Comparison of ENCODE assay signal across 8 mouse cellular contexts in the genomic region with DNA sequence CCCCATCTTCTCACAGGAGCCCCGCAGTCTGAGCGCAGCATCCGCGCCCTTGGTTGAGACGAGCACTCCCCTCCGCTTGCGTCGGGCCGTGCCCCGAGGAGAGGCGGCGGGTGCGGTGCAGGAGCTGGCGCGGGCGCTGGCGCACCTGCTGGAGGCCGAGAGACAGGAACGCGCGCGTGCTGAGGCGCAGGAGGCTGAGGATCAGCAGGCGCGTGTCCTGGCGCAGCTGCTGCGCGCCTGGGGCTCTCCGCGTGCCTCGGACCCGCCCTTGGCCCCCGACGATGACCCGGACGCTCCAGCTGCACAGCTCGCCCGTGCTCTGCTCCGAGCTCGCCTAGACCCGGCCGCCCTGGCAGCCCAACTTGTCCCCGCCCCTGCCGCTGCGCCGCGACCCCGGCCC. TPM values are rescaled to one million over a fixed set of nuclear protein-coding genes. Genes with fewer than 3 reads are reported as not detected.
DNase-seq lines count a peak whose midpoint lies in the region; ATAC-seq lines count a peak whose summit lies in the region.

No protein-coding gene starts in this region.

- DNase-seq in kidney, postnatal 25 days, result no peak
- DNase-seq in cerebellum, postnatal 25 days, result peak; percentile 42 to 63
- no peak for DNase-seq in T-cell, adult 2 months (ENCODE audit: low spot score)
- no peak for DNase-seq in spleen, adult 12 weeks (ENCODE audit: low spot score)
- no peak for DNase-seq in B cell, adult 2 months

- H3K4me3 ChIP-seq in kidney, embryonic 15.5 days (replicated peaks), result peak overlapping the region; percentile 30
- H3K4me3 ChIP-seq in midbrain, embryonic 12.5 days, result peak overlapping the region; percentile 46

- no peak for ATAC-seq in kidney, embryonic 15.5 days (replicated peaks; ENCODE audit: low FRiP score)
- 0 out of 2 replicates have a peak, but pooled peaks have one; percentile 17 for ATAC-seq in granulocyte monocyte progenitor cell, adult 5-6 weeks (replicated peaks; ENCODE audit: poor library complexity, severe bottlenecking)
- ATAC-seq in midbrain, embryonic 12.5 days (ENCODE audit: low FRiP score, low read depth), result peak; percentile 10; the same call in 1 of the 2 replicates

- H3K4me2 ChIP-seq in kidney, embryonic 15.5 days, result peak overlapping the region; percentile 55
- H3K4me2 ChIP-seq in midbrain, embryonic 12.5 days (replicated peaks), result peak overlapping the region; percentile 57

- no peak overlapping the region for H3K9ac ChIP-seq in kidney, embryonic 15.5 days
- H3K9ac ChIP-seq in midbrain, embryonic 12.5 days (replicated peaks), result peak overlapping the region; percentile 51

- H3K27ac ChIP-seq in kidney, embryonic 15.5 days, result no peak overlapping the region
- 0 out of 2 replicates have a peak overlapping the region, but pooled peaks have one; percentile 20 for H3K27ac ChIP-seq in midbrain, embryonic 12.5 days (replicated peaks)

- H3K27me3 ChIP-seq in kidney, embryonic 15.5 days, result peaks cover 83% of the 10 kb centered on the region
- H3K27me3 ChIP-seq in midbrain, embryonic 12.5 days, result peaks cover 43% of the 10 kb centered on the region

- H3K9me3 ChIP-seq in kidney, embryonic 15.5 days (replicated peaks), result no peaks in the 10 kb centered on the region
- H3K9me3 ChIP-seq in midbrain, embryonic 12.5 days, result no peaks in the 10 kb centered on the region

- H3K36me3 ChIP-seq in kidney, embryonic 15.5 days, result no peaks in the 10 kb centered on the region
- no peaks in the 10 kb centered on the region for H3K36me3 ChIP-seq in midbrain, embryonic 12.5 days

- 13% methylated on average over 48 of the region's 48 CpGs for WGBS in kidney, embryonic 15.5 days
- WGBS in midbrain, embryonic 12.5 days, result 21% methylated on average over 40 of the region's 48 CpGs

- H3K4me1 ChIP-seq in kidney, embryonic 15.5 days, result peaks cover 6% of the 10 kb centered on the region; the same call in 1 of the 2 replicates
- H3K4me1 ChIP-seq in midbrain, embryonic 12.5 days, result 0 out of 2 replicates have a peak, but pooled peaks cover 2% of the 10 kb centered on the region

RNA-seq across cellular contexts. Expression of a gene that starts 2.4 kb away (rescaled TPM):
- polyA plus RNA-seq in kidney, embryonic 15.5 days (2015; fragmentation: Nextera tagmentation; extraction: Ambion mirVana), result 1.7 and 7.7 TPM in 2 replicates
- total RNA-seq in granulocyte monocyte progenitor cell, adult 5-6 weeks (2014; fragmentation: Nextera tagmentation), result not detected in 2 replicates
- not detected in 2 replicates for total RNA-seq in granulocyte monocyte progenitor cell, adult 5-6 weeks (2017)
- 77.5 and 87.2 TPM in 2 replicates for polyA plus RNA-seq in midbrain, embryonic 12.5 days (2016; fragmentation: Nextera tagmentation; extraction: Ambion mirVana)

RNA-seq across cellular contexts. Expression of a gene that starts 6.4 kb away (rescaled TPM):
- polyA plus RNA-seq in kidney, embryonic 15.5 days (2015; fragmentation: Nextera tagmentation; extraction: Ambion mirVana), result not detected in 2 replicates
- not detected in 2 replicates for total RNA-seq in granulocyte monocyte progenitor cell, adult 5-6 weeks (2014; fragmentation: Nextera tagmentation)
- not detected in 2 replicates for total RNA-seq in granulocyte monocyte progenitor cell, adult 5-6 weeks (2017)
- polyA plus RNA-seq in midbrain, embryonic 12.5 days (2016; fragmentation: Nextera tagmentation; extraction: Ambion mirVana), result not detected in 2 replicates

RNA-seq across cellular contexts. Expression of a gene that starts 12.7 kb away (rescaled TPM):
- polyA plus RNA-seq in kidney, embryonic 15.5 days (2015; fragmentation: Nextera tagmentation; extraction: Ambion mirVana), result not detected in 2 replicates
- total RNA-seq in granulocyte monocyte progenitor cell, adult 5-6 weeks (2014; fragmentation: Nextera tagmentation), result not detected in 2 replicates
- not detected in 2 replicates for total RNA-seq in granulocyte monocyte progenitor cell, adult 5-6 weeks (2017)
- not detected in 2 replicates for polyA plus RNA-seq in midbrain, embryonic 12.5 days (2016; fragmentation: Nextera tagmentation; extraction: Ambion mirVana)

RNA-seq across cellular contexts. Expression of a gene that starts 14.4 kb away (rescaled TPM):
- not detected in 2 replicates for polyA plus RNA-seq in kidney, embryonic 15.5 days (2015; fragmentation: Nextera tagmentation; extraction: Ambion mirVana)
- total RNA-seq in granulocyte monocyte progenitor cell, adult 5-6 weeks (2014; fragmentation: Nextera tagmentation), result not detected in 2 replicates
- total RNA-seq in granulocyte monocyte progenitor cell, adult 5-6 weeks (2017), result not detected in 2 replicates
- not detected in 2 replicates for polyA plus RNA-seq in midbrain, embryonic 12.5 days (2016; fragmentation: Nextera tagmentation; extraction: Ambion mirVana)

RNA-seq across cellular contexts. Expression of a gene that starts 22.9 kb away (rescaled TPM):
- polyA plus RNA-seq in kidney, embryonic 15.5 days (2015; fragmentation: Nextera tagmentation; extraction: Ambion mirVana), result 168 and 171 TPM in 2 replicates
- total RNA-seq in granulocyte monocyte progenitor cell, adult 5-6 weeks (2014; fragmentation: Nextera tagmentation), result 80.9 and 119 TPM in 2 replicates
- total RNA-seq in granulocyte monocyte progenitor cell, adult 5-6 weeks (2017), result 62.7 and 111 TPM in 2 replicates
- polyA plus RNA-seq in midbrain, embryonic 12.5 days (2016; fragmentation: Nextera tagmentation; extraction: Ambion mirVana), result 156 and 160 TPM in 2 replicates

Comparison
In these comparisons a context has a peak if more than half of its experiments do, and no peak if none do; other contexts are left out.
1. DNase-seq: peak in cerebellum, postnatal 25 days (2 of 2); none in kidney, postnatal 25 days (0 of 2), T-cell, adult 2 months (single experiment), spleen, adult 12 weeks (single experiment) and B cell, adult 2 months (0 of 2).